Mouse (Mus musculus) heart, postnatal 0 days (tissue): ENCODE data around the gene Nnmt. TPM values are rescaled to one million over a fixed set of nuclear protein-coding genes. Genes with fewer than 3 reads are reported as not detected.
A peak's percentile ranks its signal among the peaks of the same experiment; 100 is the strongest.

Source experiments
- ATAC-seq: fragments of 200-750 bp; cut with Nextera tagmentation; 2 replicates; pipeline ENCODE4 v1.8.0; 2017; ENCODE audit warnings: low read depth, moderate number of reproducible peaks, moderate library complexity; ENCODE audit not compliant: insufficient read depth
- DNase-seq: peaks from one replicate; pipeline ENCODE4 v3.0.0-alpha.2; 2016; ENCODE audit warnings: low spot score
- H3K27ac ChIP-seq: fragments of 300-500 bp; sonication (generic); 2 replicates; pipeline ENCODE4 v1.5.1; 2014; ENCODE audit warnings: low read depth, mild to moderate bottlenecking
- H3K27me3 ChIP-seq: fragments of 300-500 bp; sonication (generic); 2 replicates; pipeline ENCODE4 v1.6.1; 2014; ENCODE audit warnings: low read length, mixed read lengths; ENCODE audit not compliant: control insufficient read depth, insufficient read depth
- H3K36me3 ChIP-seq: fragments of 300-500 bp; sonication (generic); replicated peaks from 2 replicates; pipeline ENCODE4 v1.6.1; 2014; ENCODE audit warnings: low read length, mixed read lengths; ENCODE audit not compliant: control insufficient read depth, insufficient read depth
- H3K4me1 ChIP-seq: fragments of 300-500 bp; sonication (generic); 2 replicates; pipeline ENCODE4 v1.6.1; 2014; ENCODE audit warnings: antibody characterized with exemption; ENCODE audit not compliant: control insufficient read depth, insufficient read depth
- H3K4me2 ChIP-seq: fragments of 300-500 bp; sonication (generic); 2 replicates; pipeline ENCODE4 v1.6.1; 2014; ENCODE audit warnings: low read depth, mild to moderate bottlenecking, low read length, moderate library complexity
- H3K4me3 ChIP-seq: fragments of 300-500 bp; sonication (generic); 2 replicates; pipeline ENCODE4 v1.5.1; 2014; ENCODE audit warnings: low read depth, low read length
- H3K9ac ChIP-seq: fragments of 300-500 bp; sonication (generic); replicated peaks from 2 replicates; pipeline ENCODE4 v1.6.1; 2014; ENCODE audit warnings: low read depth, low read length, mixed read lengths
- H3K9me3 ChIP-seq: fragments of 300-500 bp; sonication (generic); replicated peaks from 2 replicates; pipeline ENCODE4 v1.6.1; 2016; ENCODE audit warnings: low read length; ENCODE audit not compliant: control insufficient read depth
- CTCF ChIP-seq: IDR thresholded peaks from 2 replicates; pipeline ENCODE4 v1.5.1; 2016; ENCODE audit warnings: antibody characterized with exemption, control low read depth, low read depth
- EP300 ChIP-seq: IDR thresholded peaks from 2 replicates; pipeline ENCODE4 v1.6.1; 2016; ENCODE audit warnings: antibody characterized with exemption, low read depth
- WGBS: fragments of 180-500 bp; shearing (Covaris S2); extraction: QIAGEN DNeasy Blood & Tissue Kit; methylation state at CpG from one replicate; pipeline ENCODE4 v1.1.7; 2014; 5-methylcytosine and 5-hydroxymethylcytosine counted together
- polyA plus RNA-seq: library from polyadenylated mRNA; unstranded; fragments of >200 nt; fragmentation: Nextera tagmentation; extraction: Ambion mirVana; gene quantifications from 2 replicates; pipeline ENCODE4 v1.2.1, GENCODE M21; 2015
- total RNA-seq: library from RNA; depleted of rRNA; stranded (reverse); fragments of >200 nt; gene quantifications from 2 replicates; pipeline ENCODE4 v1.2.3, GENCODE M21; 2014; ENCODE audit warnings: low replicate concordance

Gene Nnmt
- total and polyA plus RNA-seq, 2 experiments from 2014 or later, result 2.1 to 12.4 TPM

- DNase-seq (no peak), ATAC-seq (no peak)
- Histone ChIP-seq H3K27ac (no peak overlapping the region), H3K9ac (no peak overlapping the region), H3K4me3 (no peak overlapping the region), H3K9me3 (no peaks in the 10 kb centered on the region; the same call in 1 of the 2 replicates), H3K27me3 (0 out of 2 replicates have a peak, but pooled peaks cover 8% of the 10 kb centered on the region), H3K4me2 (no peak overlapping the region), H3K36me3 (no peaks in the 10 kb centered on the region), H3K4me1 (no peaks in the 10 kb centered on the region)
- TF ChIP-seq EP300, result no peak
- no peak for TF ChIP-seq CTCF
- 75% methylated on average over 6 of the region's 6 CpGs for WGBS
These were observed 28.2 kb upstream of the Nnmt start for GRCm38 (mm10) chr9:48633147-48633546.

- H3K36me3 ChIP-seq, result no peaks in the 10 kb centered on the region
- peaks cover 6% of the 10 kb centered on the region; the same call in 1 of the 2 replicates for H3K4me1 ChIP-seq
- H3K4me3 ChIP-seq, result no peak overlapping the region
- no peak for DNase-seq
- ATAC-seq, result no peak
- TF ChIP-seq EP300 (no peak), CTCF (no peak)
- no peak overlapping the region for H3K4me2 ChIP-seq
- H3K9ac ChIP-seq, result no peak overlapping the region
- H3K9me3 ChIP-seq, result no peaks in the 10 kb centered on the region
- H3K27me3 ChIP-seq, result no peaks in the 10 kb centered on the region
- WGBS, result 59% methylated on average over 1 of the region's 1 CpGs
- H3K27ac ChIP-seq, result no peak overlapping the region
These were observed 14.3 kb upstream of the Nnmt start for GRCm38 (mm10) chr9:48619268-48619667.

- Histone ChIP-seq H3K9ac (no peak overlapping the region), H3K36me3 (no peaks in the 10 kb centered on the region), H3K27ac (peak overlapping the region; percentile 60), H3K27me3 (no peaks in the 10 kb centered on the region), H3K4me1 (peaks cover 6% of the 10 kb centered on the region; the same call in 1 of the 2 replicates), H3K4me3 (no peak overlapping the region; the same call in 1 of the 2 replicates), H3K9me3 (no peaks in the 10 kb centered on the region), H3K4me2 (peak overlapping the region; percentile 52)
- TF ChIP-seq EP300 (no peak), CTCF (peak; percentile 70)
- DNase-seq (peak; percentile 83), ATAC-seq (peak; percentile 66)
- 10% methylated on average over 6 of the region's 6 CpGs for WGBS
These were observed 13.6 kb upstream of the Nnmt start for GRCm38 (mm10) chr9:48618589-48618988.

GRCm38 (mm10) chr9:48618111-48618510 lies 13.2 kb upstream of the Nnmt start:
- Histone ChIP-seq H3K4me2 (peak overlapping the region; percentile 52), H3K9ac (no peak overlapping the region), H3K27me3 (no peaks in the 10 kb centered on the region), H3K27ac (peak overlapping the region; percentile 60), H3K4me1 (peaks cover 6% of the 10 kb centered on the region; the same call in 1 of the 2 replicates), H3K9me3 (no peaks in the 10 kb centered on the region), H3K4me3 (no peak overlapping the region), H3K36me3 (no peaks in the 10 kb centered on the region)
- ATAC-seq, result peak; percentile 84
- DNase-seq, result peak; percentile 68
- no peak for TF ChIP-seq CTCF
- TF ChIP-seq EP300, result no peak
- 30% methylated on average over 8 of the region's 8 CpGs for whole genome bisulfite sequencing

- peak overlapping the region; percentile 60 for H3K27ac ChIP-seq
- ATAC-seq, result no peak
- WGBS, result 45% methylated on average over 3 of the region's 3 CpGs
- no peaks in the 10 kb centered on the region for H3K27me3 ChIP-seq
- H3K4me3 ChIP-seq, result no peak overlapping the region
- TF ChIP-seq CTCF (no peak), EP300 (no peak)
- no peak overlapping the region for H3K9ac ChIP-seq
- H3K4me1 ChIP-seq, result peaks cover 6% of the 10 kb centered on the region; the same call in 1 of the 2 replicates
- no peaks in the 10 kb centered on the region for H3K36me3 ChIP-seq
- H3K4me2 ChIP-seq, result no peak overlapping the region
- H3K9me3 ChIP-seq, result no peaks in the 10 kb centered on the region
- no peak for DNase-seq
These were observed 12.6 kb upstream of the Nnmt start for GRCm38 (mm10) chr9:48617511-48618010.

- H3K4me3 ChIP-seq, result no peak overlapping the region
- H3K27ac ChIP-seq, result no peak overlapping the region
- no peaks in the 10 kb centered on the region for H3K36me3 ChIP-seq
- H3K9ac ChIP-seq, result no peak overlapping the region
- DNase-seq (no peak), ATAC-seq (no peak)
- H3K4me1 ChIP-seq, result peaks cover 3% of the 10 kb centered on the region; the same call in 1 of the 2 replicates
- H3K4me2 ChIP-seq, result no peak overlapping the region
- H3K9me3 ChIP-seq, result no peaks in the 10 kb centered on the region
- no peak for TF ChIP-seq CTCF
- TF ChIP-seq EP300, result no peak
- no peaks in the 10 kb centered on the region for H3K27me3 ChIP-seq
- WGBS, result 69% methylated on average over 4 of the region's 4 CpGs
These were observed 8.3 kb upstream of the Nnmt start for GRCm38 (mm10) chr9:48613221-48613620.
